Mouse (Mus musculus) ES-E14 (cell line): ENCODE results near the gene Commd4.

ENCODE experiments used
- CHD2 ChIP-seq: IDR thresholded peaks from 2 replicates; pipeline ENCODE4 v1.6.1; 2014; ENCODE audit warnings: mild to moderate bottlenecking, low read depth, low read length, inconsistent platforms
- HCFC1 ChIP-seq: IDR thresholded peaks from 2 replicates; pipeline ENCODE4 v1.6.1; 2012; ENCODE audit warnings: low read length, inconsistent platforms, borderline replicate concordance; ENCODE audit not compliant: insufficient read depth
- MAFK ChIP-seq: IDR thresholded peaks from 2 replicates; pipeline ENCODE4 v1.6.1; 2014; ENCODE audit warnings: mild to moderate bottlenecking, low read depth, low read length, inconsistent platforms; ENCODE audit not compliant: insufficient read depth

DNA sequence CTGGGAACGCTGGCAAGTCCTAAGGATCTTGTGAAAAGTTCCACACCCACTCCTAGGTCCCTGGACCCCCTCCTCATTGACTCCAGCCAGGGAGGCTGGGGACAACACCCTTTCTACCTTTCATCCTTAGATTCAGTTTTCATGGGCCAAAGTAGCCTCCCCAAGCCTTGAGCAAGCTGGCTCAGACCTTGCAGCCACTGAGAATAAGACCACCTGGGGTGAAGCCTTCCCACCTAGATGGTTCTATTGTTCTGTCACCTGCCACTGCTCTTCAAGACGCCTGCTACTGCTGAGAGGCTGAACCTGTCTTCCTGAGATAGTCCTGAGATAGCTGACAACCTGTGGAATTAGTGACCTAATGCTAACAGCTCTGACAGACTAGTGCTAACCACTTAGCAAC is 5.0 kb upstream of the Commd4 start:
- TF ChIP-seq HCFC1 (no peak), MAFK (no peak), CHD2 (no peak)
